Mouse (Mus musculus) CH12.LX (cell line): Measurements from ENCODE around the gene Hap1. TPM values are rescaled to one million over a fixed set of nuclear protein-coding genes. Genes with fewer than 3 reads are reported as not detected.

ENCODE experiments used
- DNase-seq: peaks from one replicate; pipeline ENCODE4 v3.0.0-alpha.2; 2013; ENCODE audit errors: extremely low read depth
- H3K27ac ChIP-seq: 2 replicates; pipeline ENCODE4 v1.5.1; 2012; ENCODE audit warnings: low read depth, mild to moderate bottlenecking, control low read depth, moderate library complexity; ENCODE audit not compliant: insufficient read depth
- H3K27me3 ChIP-seq: replicated peaks from 2 replicates; pipeline ENCODE3; 2012; ENCODE audit warnings: inconsistent platforms
- H3K36me3 ChIP-seq, 2 experiments: replicated peaks in 1 of 2; 2 replicates each; pipeline versions ENCODE3 to v1.6.1; 2012; ENCODE audit warnings: inconsistent platforms in 1 of 2, low read length in 1 of 2, mild to moderate bottlenecking in 1 of 2, mixed read lengths in 1 of 2, moderate library complexity in 1 of 2; ENCODE audit not compliant: control insufficient read depth in 1 of 2, insufficient read depth in 1 of 2
- H3K4me1 ChIP-seq, 2 experiments: 2 replicates each; pipeline ENCODE4 v1.6.1; 2012; ENCODE audit warnings: inconsistent platforms in 1 of 2, moderate library complexity in 1 of 2; ENCODE audit not compliant: insufficient read depth in 2 of 2, control insufficient read depth in 1 of 2
- H3K4me2 ChIP-seq: 2 replicates; pipeline ENCODE4 v1.6.1; 2012; ENCODE audit warnings: low read depth, mild to moderate bottlenecking, control low read depth; ENCODE audit not compliant: poor library complexity, insufficient read depth, severe bottlenecking
- H3K4me3 ChIP-seq, 3 experiments: fragments of 150-350 bp in 1 of 3; sonication (generic) in 1 of 3; replicated peaks in 1 of 3; 2 replicates each; pipeline versions ENCODE3 to v1.5.1; 2011 to 2012; ENCODE audit warnings: low read depth in 2 of 3, low read length in 2 of 3, mild to moderate bottlenecking in 2 of 3, moderate library complexity in 2 of 3, control low read depth in 1 of 3, improper control_type of control experiment in 1 of 3, inconsistent platforms in 1 of 3, mixed read lengths in 1 of 3; ENCODE audit not compliant: poor library complexity in 1 of 3
- H3K79me2 ChIP-seq: replicated peaks from 2 replicates; pipeline ENCODE4 v1.6.1; 2012; ENCODE audit warnings: mild to moderate bottlenecking, moderate library complexity; ENCODE audit not compliant: control insufficient read depth, poor library complexity, insufficient read depth, severe bottlenecking; ENCODE audit errors: extremely low read depth
- H3K9ac ChIP-seq: 2 replicates; pipeline ENCODE4 v1.6.1; 2012; ENCODE audit warnings: low read depth, mild to moderate bottlenecking, control low read depth, moderate library complexity; ENCODE audit not compliant: insufficient read depth
- H3K9me3 ChIP-seq: replicated peaks from 2 replicates; pipeline ENCODE3; 2012; ENCODE audit warnings: low read length, inconsistent platforms, mixed read lengths
- BHLHE40 ChIP-seq: IDR thresholded peaks from 2 replicates; pipeline ENCODE4 v1.6.1; 2011; ENCODE audit warnings: mild to moderate bottlenecking, low read depth, low read length, improper control_type of control experiment
- EP300 ChIP-seq: IDR thresholded peaks from 2 replicates; pipeline ENCODE4 v1.6.1; 2011; ENCODE audit warnings: low read length, improper control_type of control experiment
- ETS1 ChIP-seq: conservative IDR thresholded peaks from 2 replicates; pipeline ENCODE4 v1.6.1; 2012; ENCODE audit warnings: low read depth, mild to moderate bottlenecking, inconsistent platforms, low read length, improper control_type of control experiment, moderate library complexity
- IRF4 ChIP-seq: IDR thresholded peaks from 2 replicates; pipeline ENCODE4 v1.6.1; 2014; ENCODE audit warnings: low read depth, mild to moderate bottlenecking, inconsistent platforms, low read length, improper control_type of control experiment
- JUN ChIP-seq: IDR thresholded peaks from 2 replicates; pipeline ENCODE4 v1.6.1; 2011; ENCODE audit warnings: low read depth, mild to moderate bottlenecking, low read length, improper control_type of control experiment, moderate library complexity; ENCODE audit not compliant: insufficient read depth
- JUND ChIP-seq: conservative IDR thresholded peaks from 2 replicates; pipeline ENCODE4 v1.6.1; 2011; ENCODE audit warnings: low read depth, low read length, improper control_type of control experiment
- MEF2A ChIP-seq: IDR thresholded peaks from 2 replicates; pipeline ENCODE4 v1.6.1; 2014; ENCODE audit warnings: low read depth, mild to moderate bottlenecking, inconsistent platforms, low read length, improper control_type of control experiment, borderline replicate concordance
- SMC3 ChIP-seq: IDR thresholded peaks from 2 replicates; pipeline ENCODE4 v1.6.1; 2011; ENCODE audit warnings: low read depth, low read length, improper control_type of control experiment
- TBP ChIP-seq: conservative IDR thresholded peaks from 2 replicates; pipeline ENCODE4 v1.6.1; 2011; ENCODE audit warnings: low read depth, low read length, improper control_type of control experiment
- TCF12 ChIP-seq: IDR thresholded peaks from 2 replicates; pipeline ENCODE4 v1.6.1; 2014; ENCODE audit warnings: low read depth, mild to moderate bottlenecking, inconsistent platforms, low read length, improper control_type of control experiment
- ZMIZ1 ChIP-seq: IDR thresholded peaks from 2 replicates; pipeline ENCODE4 v1.6.1; 2012; ENCODE audit warnings: low read depth, mild to moderate bottlenecking, inconsistent platforms, low read length, improper control_type of control experiment
- dilution Hi-C: fragments of 300-500 bp; cut with MboI; formaldehyde crosslinking; loops from 2 replicates; pipeline ENCODE4 v1.14.3; 2020; ENCODE audit warnings: low sequenced_read_pairs; ENCODE audit not compliant: extremely low pct_unique_long_range_greater_than_20kb, extremely low pct_ligation_motif_present
- in situ Hi-C: fragments of 300-500 bp; cut with MboI; formaldehyde crosslinking; loops from 3 replicates; pipeline ENCODE4 v1.14.3; 2019; ENCODE audit warnings: low sequenced_read_pairs, low pct_ligation_motif_present, low pct_unique_long_range_greater_than_20kb, mixed read lengths
- polyA plus RNA-seq: library from polyadenylated mRNA; unstranded; fragments of >175 nt; gene quantifications from 2 replicates; pipeline ENCODE4 v1.2.1, GENCODE M21; 2012; ENCODE audit warnings: low read depth; ENCODE audit not compliant: insufficient read length
- total RNA-seq, 2 experiments: library from RNA; depleted of rRNA; stranded (reverse); fragments of 300-350 nt in 1 of 2; fragments of >200 nt in 1 of 2; gene quantifications; 2 replicates each; pipeline ENCODE4 v1.2.3; 2012 to 2014

Gene Hap1
- total and polyA plus RNA-seq, 3 experiments, result 0.34 TPM; not detected in 2

DNA sequence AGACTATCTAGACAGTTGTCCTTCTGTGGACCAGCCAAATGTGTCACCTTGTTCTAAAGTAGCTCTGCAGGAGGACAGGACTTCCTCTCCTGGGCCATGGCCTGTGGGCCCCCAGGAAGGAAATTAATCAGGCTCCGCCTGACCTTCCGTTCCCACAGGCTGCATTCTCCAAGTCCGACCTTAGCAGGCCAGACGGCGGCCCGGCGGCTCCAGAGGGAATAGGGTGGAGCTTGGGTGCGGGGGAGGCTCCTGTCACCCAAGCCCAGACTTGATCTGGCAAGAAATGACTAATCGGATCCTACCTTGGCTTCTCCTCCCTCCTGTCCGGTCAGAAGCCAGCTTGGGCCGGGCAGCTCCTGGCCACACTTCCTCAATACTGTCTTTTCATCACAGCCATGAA, 39.3 kb upstream of the Hap1 start:
- peaks cover 22 to 30% of the 10 kb centered on the region in 2 experiments for H3K4me1 ChIP-seq
- H3K4me3 ChIP-seq, result no peak overlapping the region
- no peak overlapping the region for H3K4me2 ChIP-seq

GRCm38 (mm10) chr11:100394353-100395074, 38.6 kb upstream of the Hap1 start:
- H3K36me3 ChIP-seq, result no peaks in the 10 kb centered on the region
- H3K9ac ChIP-seq, result no peak overlapping the region
- no peak overlapping the region for H3K4me2 ChIP-seq
- H3K9me3 ChIP-seq, result no peaks in the 10 kb centered on the region
- peaks cover 87% of the 10 kb centered on the region for H3K27me3 ChIP-seq
- no peak for DNase-seq
- in situ Hi-C loops (no loop called here), dilution Hi-C loops (no loop called here)
- peaks cover 22 to 33% of the 10 kb centered on the region in 2 experiments for H3K4me1 ChIP-seq
- no peak overlapping the region for H3K27ac ChIP-seq
- TF ChIP-seq SMC3 (no peak), MEF2A (no peak)
- no peak overlapping the region for H3K4me3 ChIP-seq
- no peaks in the 10 kb centered on the region for H3K79me2 ChIP-seq

More for the DNA sequence above, 39.3 kb upstream of the Hap1 start:
- Histone ChIP-seq H3K27ac (no peak overlapping the region), H3K36me3 (no peaks in the 10 kb centered on the region), H3K27me3 (peaks cover 87% of the 10 kb centered on the region), H3K9me3 (no peaks in the 10 kb centered on the region), H3K79me2 (no peaks in the 10 kb centered on the region), H3K9ac (no peak overlapping the region)
- no peak for TF ChIP-seq TBP
- peak; percentile 43; the same call in 1 of the 2 replicates for TF ChIP-seq IRF4
- dilution Hi-C loops, result no loop called here
- DNase-seq, result no peak
- in situ Hi-C loops, result no loop called here

DNA sequence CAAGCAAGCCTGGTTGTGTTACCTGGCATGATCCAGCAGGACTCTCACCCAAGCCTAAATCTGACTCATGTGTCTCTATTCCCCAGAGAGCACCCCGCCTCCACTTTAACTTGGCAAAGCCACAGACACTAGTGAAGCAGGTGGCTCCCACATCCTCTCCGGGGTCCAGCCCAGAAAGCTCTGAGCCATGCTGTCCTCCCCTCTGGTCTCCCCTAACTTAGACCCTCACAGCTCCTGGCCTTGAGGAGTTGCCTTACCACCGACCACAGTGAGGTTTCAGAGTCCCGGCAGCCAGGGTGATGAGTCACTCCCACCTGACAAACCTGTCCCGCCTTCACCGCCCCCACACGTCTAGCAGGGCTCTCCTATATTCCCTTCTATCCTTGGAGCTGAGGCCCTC, 37.8 kb upstream of the Hap1 start:
- dilution Hi-C loops, result no loop called here
- peak; percentile 52 for DNase-seq
- Histone ChIP-seq H3K4me1 (peaks cover 22 to 33% of the 10 kb centered on the region in 2 experiments), H3K79me2 (no peaks in the 10 kb centered on the region), H3K27me3 (peaks cover 89% of the 10 kb centered on the region), H3K27ac (no peak overlapping the region), H3K4me3 (no peak overlapping the region), H3K9ac (no peak overlapping the region), H3K9me3 (no peaks in the 10 kb centered on the region), H3K36me3 (no peaks in the 10 kb centered on the region), H3K4me2 (0 out of 2 replicates have a peak overlapping the region, but pooled peaks have one; percentile 1)
- TF ChIP-seq BHLHE40, result 0 out of 2 replicates have a peak, but pooled peaks have one; percentile 28
- TF ChIP-seq JUN, result 0 out of 2 replicates have a peak, but pooled peaks have one; percentile 28
- peak; percentile 70 for TF ChIP-seq JUND
- TF ChIP-seq ZMIZ1, result no peak
- 0 out of 2 replicates have a peak, but pooled peaks have one; percentile 16 for TF ChIP-seq TCF12
- TF ChIP-seq SMC3, result no peak
- TF ChIP-seq ETS1, result peak; percentile 33; the same call in 1 of the 2 replicates
- TF ChIP-seq EP300, result peak; percentile 56; the same call in 1 of the 2 replicates
- in situ Hi-C loops, result no loop called here
